Mouse (Mus musculus): ENCODE measurements around the gene Zfp973.
"Not testable (repeated sequence)": the region's sequence is repeated elsewhere in the genome, so short reads cannot be mapped to it uniquely, and the experiment has no call there.

The Zfp973 gene

DNA sequence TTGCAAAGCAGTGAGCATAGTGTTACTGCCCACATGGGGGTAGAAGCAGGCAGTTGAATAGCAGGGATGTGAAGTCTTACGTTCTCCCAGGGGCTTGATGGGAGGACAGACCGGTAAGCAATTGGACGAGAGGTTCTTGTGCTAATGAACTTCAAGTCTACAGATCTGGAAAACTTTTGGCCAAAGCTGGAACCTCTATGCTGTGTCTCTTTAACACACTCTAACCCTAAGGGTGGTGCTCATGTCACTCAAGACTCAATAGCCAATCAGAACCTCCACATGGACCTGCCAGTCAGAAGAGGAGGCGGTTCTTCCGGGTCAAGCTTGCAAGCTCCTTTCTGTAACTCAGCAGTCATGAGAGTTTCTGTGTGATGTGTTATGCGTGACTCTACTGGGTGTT lies at the start of gene Zfp973:
Gene Zfp973 (plus strand): TSS at position 301 of the 400 bp plus-strand sequence.
- not testable (repeated sequence) for DNase-seq (ENCODE audit: low read depth)

DNA sequence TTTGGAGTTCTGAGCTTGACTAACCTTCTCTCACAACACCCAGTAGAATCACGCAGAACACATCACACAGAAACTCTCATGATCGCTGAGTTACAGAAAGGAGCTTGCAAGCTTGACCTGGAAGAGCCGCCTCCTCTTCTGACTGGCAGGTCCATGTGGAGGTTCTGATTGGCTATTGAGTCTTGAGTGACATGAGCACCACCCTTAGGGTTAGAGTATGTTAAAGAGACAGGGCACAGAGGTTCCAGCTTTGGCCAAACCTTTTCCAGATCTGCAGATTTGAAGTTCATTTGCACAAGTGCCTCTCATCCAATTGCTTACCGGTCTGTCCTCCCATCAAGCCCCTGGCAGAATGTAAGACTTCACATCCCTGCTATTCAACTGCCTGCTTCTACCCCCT lies 34.1 kb upstream of the Zfp973 start, which contains the start of gene Gm14308:
Gene Gm14308 (minus strand): TSS at position 101 of the 400 bp plus-strand sequence.
- not testable (repeated sequence) for DNase-seq (ENCODE audit: low read depth)

DNA sequence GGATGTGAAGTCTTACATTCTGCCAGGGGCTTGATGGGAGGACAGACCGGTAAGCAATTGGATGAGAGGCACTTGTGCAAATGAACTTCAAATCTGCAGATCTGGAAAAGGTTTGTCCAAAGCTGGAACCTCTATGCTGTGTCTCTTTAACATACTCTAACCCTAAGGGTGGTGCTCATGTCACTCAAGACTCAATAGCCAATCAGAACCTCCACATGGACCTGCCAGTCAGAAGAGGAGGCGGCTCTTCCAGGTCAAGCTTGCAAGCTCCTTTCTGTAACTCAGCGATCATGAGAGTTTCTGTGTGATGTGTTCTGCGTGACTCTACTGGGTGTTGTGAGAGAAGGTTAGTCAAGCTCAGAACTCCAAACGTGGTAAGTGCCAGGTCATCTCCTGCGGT lies 37.7 kb downstream of the Zfp973 start, which contains the start of gene Gm14305:
Gene Gm14305 (plus strand): TSS at position 278 of the 400 bp plus-strand sequence.
- not testable (repeated sequence) for DNase-seq (ENCODE audit: low read depth)

Data from 416B (cell line).